Mouse (Mus musculus) limb, embryonic 12.5 days (tissue): ENCODE results near the gene Cpsf2. TPM values are rescaled to one million over a fixed set of nuclear protein-coding genes. Genes with fewer than 3 reads are reported as not detected.

ENCODE experiments used
- ATAC-seq: fragments of 200-750 bp; cut with Nextera tagmentation; 2 replicates; pipeline ENCODE4 v1.8.0; 2017; ENCODE audit warnings: low read depth, moderate TSS enrichment; ENCODE audit not compliant: insufficient number of reproducible peaks, insufficient read depth, low FRiP score, low TSS enrichment
- H3K27ac ChIP-seq: fragments of 300-500 bp; sonication (generic); 2 replicates; pipeline ENCODE4 v1.5.1; 2016; ENCODE audit warnings: mild to moderate bottlenecking, moderate library complexity
- H3K27me3 ChIP-seq: fragments of 300-500 bp; sonication (generic); 2 replicates; pipeline ENCODE4 v1.6.1; 2016; ENCODE audit warnings: mild to moderate bottlenecking, moderate library complexity
- H3K36me3 ChIP-seq: fragments of 300-500 bp; sonication (generic); 2 replicates; pipeline ENCODE4 v1.6.1; 2016; ENCODE audit warnings: mild to moderate bottlenecking, moderate library complexity
- H3K4me1 ChIP-seq: fragments of 300-500 bp; sonication (generic); replicated peaks from 2 replicates; pipeline ENCODE4 v1.6.1; 2016
- H3K4me2 ChIP-seq: fragments of 300-500 bp; sonication (generic); 2 replicates; pipeline ENCODE4 v1.6.1; 2016; ENCODE audit warnings: mild to moderate bottlenecking, moderate library complexity
- H3K4me3 ChIP-seq: fragments of 300-500 bp; sonication (generic); replicated peaks from 2 replicates; pipeline ENCODE4 v1.5.1; 2016; ENCODE audit warnings: mild to moderate bottlenecking
- H3K9ac ChIP-seq: fragments of 300-500 bp; sonication (generic); replicated peaks from 2 replicates; pipeline ENCODE4 v1.6.1; 2016; ENCODE audit warnings: mild to moderate bottlenecking, moderate library complexity
- H3K9me3 ChIP-seq: fragments of 300-500 bp; sonication (generic); 2 replicates; pipeline ENCODE4 v1.6.1; 2016; ENCODE audit warnings: mild to moderate bottlenecking, moderate library complexity
- WGBS: fragments of 180-500 bp; shearing (Covaris S2); methylation state at CpG from one replicate; pipeline ENCODE4 v1.1.7; 2016; 5-methylcytosine and 5-hydroxymethylcytosine counted together
- polyA plus RNA-seq: library from polyadenylated mRNA; unstranded; fragments of >200 nt; fragmentation: Nextera tagmentation; extraction: Ambion mirVana; gene quantifications from 2 replicates; pipeline ENCODE4 v1.2.1, GENCODE M21; 2016

Cpsf2 gene
- polyA plus RNA-seq, 1 experiment from 2014 or later: 32.3 TPM

DNA sequence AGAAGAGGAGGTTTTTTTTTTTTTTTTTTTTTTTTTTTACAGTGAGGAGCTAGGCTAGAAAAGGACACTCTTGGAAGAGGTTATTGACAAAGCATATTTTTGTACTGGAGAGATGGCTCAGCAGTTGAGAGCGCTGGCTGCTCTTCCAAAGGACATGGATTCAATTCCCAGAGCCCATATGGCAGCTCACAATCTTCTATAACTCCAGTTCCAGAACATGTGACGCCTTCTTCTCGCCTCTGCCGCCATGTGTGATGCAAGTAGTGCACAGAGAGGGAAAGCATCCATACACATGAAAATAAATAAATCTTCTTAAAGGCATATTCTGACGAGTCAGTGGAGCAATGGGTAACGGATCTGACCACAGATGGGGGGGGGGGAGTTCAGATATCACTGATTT lies 46.1 kb downstream of the Cpsf2 start:
- no peak overlapping the region for H3K4me3 ChIP-seq
- H3K27ac ChIP-seq: no peak overlapping the region
- H3K36me3 ChIP-seq: no peaks in the 10 kb centered on the region
- 88% methylated on average over 6 of the region's 6 CpGs for WGBS
- no peak overlapping the region for H3K9ac ChIP-seq
- no peaks in the 10 kb centered on the region for H3K4me1 ChIP-seq
- no peak overlapping the region for H3K4me2 ChIP-seq
- no peak for ATAC-seq
- no peaks in the 10 kb centered on the region for H3K27me3 ChIP-seq
- H3K9me3 ChIP-seq: 0 out of 2 replicates have a peak, but pooled peaks cover 5% of the 10 kb centered on the region

GRCm38 (mm10) chr12:102029184-102029583 lies 53.4 kb downstream of the Cpsf2 start:
- Histone ChIP-seq H3K4me3 (no peak overlapping the region), H3K27ac (no peak overlapping the region), H3K9ac (no peak overlapping the region), H3K36me3 (no peaks in the 10 kb centered on the region), H3K4me1 (no peaks in the 10 kb centered on the region), H3K9me3 (0 out of 2 replicates have a peak, but pooled peaks cover 5% of the 10 kb centered on the region), H3K27me3 (no peaks in the 10 kb centered on the region), H3K4me2 (no peak overlapping the region)
- 31% methylated on average over 7 of the region's 7 CpGs for WGBS
- ATAC-seq: no peak

DNA sequence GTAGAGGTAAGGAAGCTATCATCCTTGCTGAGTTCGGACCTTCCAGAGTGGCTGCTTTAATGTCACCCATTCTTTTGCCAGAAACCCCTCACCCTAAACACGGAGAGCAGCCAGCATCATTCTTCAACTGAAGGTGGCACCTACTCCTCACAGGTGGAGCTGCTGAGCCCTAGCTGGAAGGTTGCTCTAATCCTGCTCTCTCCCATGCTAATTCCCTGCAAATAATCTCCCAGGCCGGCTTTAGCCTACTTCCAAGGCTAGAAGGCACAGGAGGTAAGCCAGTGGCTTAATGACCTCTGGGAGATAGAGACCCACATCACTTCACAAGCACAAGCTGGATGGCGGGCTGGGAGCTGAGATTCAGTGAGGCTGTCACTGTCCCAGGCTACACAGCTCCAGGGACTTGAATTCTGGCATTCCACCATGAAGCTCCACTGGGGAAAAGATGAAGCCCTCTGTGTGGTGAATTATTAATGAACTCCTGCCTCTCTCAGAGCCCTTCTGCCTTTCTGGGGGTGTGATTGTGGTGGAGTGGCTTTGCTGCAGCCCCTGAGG lies 54.2 kb downstream of the Cpsf2 start:
- H3K27me3 ChIP-seq: no peaks in the 10 kb centered on the region
- no peak overlapping the region for H3K4me3 ChIP-seq
- 0 out of 2 replicates have a peak, but pooled peaks cover 5% of the 10 kb centered on the region for H3K9me3 ChIP-seq
- no peak overlapping the region for H3K4me2 ChIP-seq
- WGBS: 42% methylated on average over 4 of the region's 4 CpGs
- no peak overlapping the region for H3K9ac ChIP-seq
- H3K36me3 ChIP-seq: no peaks in the 10 kb centered on the region
- H3K4me1 ChIP-seq: no peaks in the 10 kb centered on the region
- H3K27ac ChIP-seq: no peak overlapping the region
- no peak for ATAC-seq

- no peak overlapping the region for H3K9ac ChIP-seq
- no peaks in the 10 kb centered on the region for H3K27me3 ChIP-seq
- no peak overlapping the region for H3K4me2 ChIP-seq
- H3K4me1 ChIP-seq: no peaks in the 10 kb centered on the region
- no peaks in the 10 kb centered on the region for H3K9me3 ChIP-seq
- no peak for ATAC-seq
- 91% methylated on average over 4 of the region's 4 CpGs for WGBS
- no peaks in the 10 kb centered on the region for H3K36me3 ChIP-seq
- no peak overlapping the region for H3K27ac ChIP-seq
- no peak overlapping the region for H3K4me3 ChIP-seq
Measured at GRCm38 (mm10) chr12:102034934-102035333, 59.1 kb downstream of the Cpsf2 start.

- no peak for ATAC-seq
- no peak overlapping the region for H3K27ac ChIP-seq
- H3K4me1 ChIP-seq: no peaks in the 10 kb centered on the region
- H3K4me3 ChIP-seq: no peak overlapping the region
- H3K27me3 ChIP-seq: no peaks in the 10 kb centered on the region
- no peak overlapping the region for H3K9ac ChIP-seq
- no peaks in the 10 kb centered on the region for H3K36me3 ChIP-seq
- H3K9me3 ChIP-seq: no peaks in the 10 kb centered on the region
- H3K4me2 ChIP-seq: no peak overlapping the region
- WGBS: 83% methylated on average over 2 of the region's 2 CpGs
Measured at GRCm38 (mm10) chr12:102039861-102040260, 64.1 kb downstream of the Cpsf2 start.

DNA sequence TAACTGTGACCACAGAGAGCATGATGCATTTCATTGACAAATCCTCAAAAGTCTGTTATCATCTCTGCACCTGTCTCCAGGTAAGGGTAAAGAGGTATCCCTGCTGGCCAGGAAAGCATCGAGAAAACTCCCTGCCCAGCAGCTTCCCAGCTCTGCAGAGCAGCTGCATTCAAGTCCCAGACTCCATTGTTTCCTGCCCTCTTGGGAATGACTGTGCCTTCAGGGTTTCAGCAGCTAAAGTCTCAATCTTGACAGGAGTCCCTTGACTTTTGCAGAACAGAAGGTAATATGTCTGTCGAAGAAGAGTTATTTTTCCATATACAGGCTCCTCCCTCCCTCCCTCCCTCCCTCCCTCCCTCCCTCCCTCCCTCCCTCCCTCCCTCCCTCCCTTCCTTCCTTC lies 65.9 kb downstream of the Cpsf2 start:
- no peaks in the 10 kb centered on the region for H3K27me3 ChIP-seq
- ATAC-seq: no peak

DNA sequence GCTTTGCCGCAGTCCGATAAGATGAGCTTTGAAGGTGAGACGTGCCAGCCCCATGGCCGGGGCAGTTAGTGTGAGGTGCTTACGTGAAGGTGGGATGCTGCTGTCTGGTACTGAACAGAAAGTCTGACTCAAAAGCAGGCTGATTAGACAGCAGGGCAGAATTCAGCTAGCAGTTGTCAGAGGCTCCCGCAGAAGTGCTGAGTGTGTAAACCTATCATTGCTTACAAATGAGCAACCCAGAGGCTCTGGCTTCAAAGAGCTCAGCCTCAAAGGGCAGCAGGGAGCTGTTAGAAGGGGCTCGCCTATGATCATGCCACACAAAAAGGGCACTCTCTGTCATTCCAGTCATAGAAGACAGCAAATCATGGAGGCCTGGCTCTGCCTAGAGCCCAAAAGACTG lies 66.5 kb downstream of the Cpsf2 start:
- Histone ChIP-seq H3K36me3 (no peaks in the 10 kb centered on the region), H3K27me3 (no peaks in the 10 kb centered on the region), H3K4me3 (no peak overlapping the region), H3K9me3 (no peaks in the 10 kb centered on the region), H3K27ac (no peak overlapping the region), H3K4me1 (no peaks in the 10 kb centered on the region), H3K4me2 (no peak overlapping the region), H3K9ac (no peak overlapping the region)
- 55% methylated on average over 7 of the region's 7 CpGs for WGBS
- no peak for ATAC-seq

More for the DNA sequence above, 65.9 kb downstream of the Cpsf2 start:
- Histone ChIP-seq H3K4me3 (no peak overlapping the region), H3K9me3 (no peaks in the 10 kb centered on the region), H3K4me2 (no peak overlapping the region), H3K36me3 (no peaks in the 10 kb centered on the region), H3K4me1 (no peaks in the 10 kb centered on the region), H3K9ac (no peak overlapping the region), H3K27ac (no peak overlapping the region)
- 38% methylated on average over 2 of the region's 2 CpGs for WGBS

DNA sequence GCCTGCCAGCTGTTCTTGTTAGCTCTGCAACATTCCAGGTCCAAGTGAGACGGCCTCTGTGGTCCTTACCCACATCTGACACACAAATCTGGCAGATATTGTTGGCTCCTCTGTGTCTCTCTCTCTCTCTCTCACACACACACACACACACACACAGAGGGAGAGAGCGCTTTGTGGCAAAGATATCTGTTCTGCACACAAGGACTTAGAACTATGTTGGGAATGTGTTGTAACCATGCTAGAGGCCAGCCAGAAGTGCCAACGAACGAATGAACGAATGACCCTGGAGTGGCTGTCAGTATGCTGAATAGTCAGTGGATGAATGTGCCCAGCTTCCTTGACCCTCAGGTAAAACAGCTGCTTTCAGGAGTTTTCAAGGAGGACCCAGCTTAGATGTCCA lies 68.1 kb downstream of the Cpsf2 start:
- no peaks in the 10 kb centered on the region for H3K27me3 ChIP-seq
- H3K4me1 ChIP-seq: no peaks in the 10 kb centered on the region
- H3K9ac ChIP-seq: no peak overlapping the region
- whole genome bisulfite sequencing: 81% methylated on average over 5 of the region's 5 CpGs
- no peak for ATAC-seq
- H3K4me3 ChIP-seq: no peak overlapping the region
- H3K4me2 ChIP-seq: no peak overlapping the region
- no peaks in the 10 kb centered on the region for H3K36me3 ChIP-seq
- H3K9me3 ChIP-seq: no peaks in the 10 kb centered on the region
- H3K27ac ChIP-seq: no peak overlapping the region

- Histone ChIP-seq H3K27ac (no peak overlapping the region), H3K36me3 (no peaks in the 10 kb centered on the region), H3K4me2 (no peak overlapping the region), H3K4me3 (no peak overlapping the region), H3K9me3 (no peaks in the 10 kb centered on the region), H3K27me3 (no peaks in the 10 kb centered on the region), H3K4me1 (no peaks in the 10 kb centered on the region), H3K9ac (no peak overlapping the region)
- no peak for ATAC-seq
- 86% methylated on average over 4 of the region's 4 CpGs for WGBS
Measured at GRCm38 (mm10) chr12:102054155-102054554, 78.4 kb downstream of the Cpsf2 start.

GRCm38 (mm10) chr12:102055758-102056157 lies 80.0 kb downstream of the Cpsf2 start:
- H3K27me3 ChIP-seq: no peaks in the 10 kb centered on the region
- no peaks in the 10 kb centered on the region for H3K4me1 ChIP-seq
- H3K36me3 ChIP-seq: no peaks in the 10 kb centered on the region
- no peak overlapping the region for H3K27ac ChIP-seq
- no peak overlapping the region for H3K9ac ChIP-seq
- no peak overlapping the region for H3K4me2 ChIP-seq
- no peaks in the 10 kb centered on the region for H3K9me3 ChIP-seq
- ATAC-seq: no peak
- H3K4me3 ChIP-seq: no peak overlapping the region
- WGBS: 91% methylated on average over 10 of the region's 10 CpGs
